Mouse (Mus musculus) lung, postnatal 0 days (tissue): ENCODE results near the gene Lmtk2.

Source experiments
- CTCF ChIP-seq: IDR thresholded peaks from 2 replicates; pipeline ENCODE4 v1.5.1; 2016; ENCODE audit warnings: antibody characterized with exemption, mild to moderate bottlenecking
- EP300 ChIP-seq: IDR thresholded peaks from 2 replicates; pipeline ENCODE4 v1.6.1; 2016; ENCODE audit warnings: antibody characterized with exemption, mild to moderate bottlenecking, control low read depth

DNA sequence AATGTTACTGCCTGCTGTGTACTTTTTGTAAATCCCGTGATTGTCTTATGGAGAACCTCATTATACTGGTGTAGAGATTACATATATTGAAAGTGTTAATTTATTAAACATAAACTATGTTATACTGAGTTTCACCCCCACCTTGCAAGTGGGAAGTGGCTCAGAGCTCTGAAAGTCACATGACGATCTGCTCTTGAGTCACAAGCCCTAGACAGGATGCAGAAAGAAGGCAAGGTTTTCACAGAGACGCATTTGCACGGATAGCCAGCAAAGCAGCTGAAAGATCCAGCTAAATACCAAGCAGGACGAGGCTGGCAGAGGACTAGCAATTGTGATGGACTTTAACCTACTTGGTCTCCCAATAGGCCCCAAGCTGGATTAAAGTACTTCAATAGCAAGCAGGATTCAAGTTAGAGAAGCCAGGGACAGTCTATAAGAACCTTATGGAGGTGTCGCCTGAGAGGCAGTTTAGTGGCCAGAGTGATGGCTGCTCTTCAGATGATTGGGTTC is 4.7 kb upstream of the Lmtk2 start:
- TF ChIP-seq CTCF = no peak
- TF ChIP-seq EP300 = no peak
